Mouse (Mus musculus) left cerebral cortex, adult 9 months (tissue): ENCODE data around the gene Pnrc2.

ENCODE experiments used
- DNase-seq, 2 experiments: peaks; one replicate each; pipeline ENCODE4 v3.0.0; 2022; ENCODE audit warnings: low spot score in 2 of 2

The Pnrc2 gene

GRCm38 (mm10) chr4:135873526-135874202, at the start of gene Pnrc2:
Gene Pnrc2 (minus strand): TSS chr4:135873850.
- DNase-seq = peak; percentile 78 to 89

GRCm38 (mm10) chr4:135922190-135922589, 48.5 kb upstream of the Pnrc2 start:
- DNase-seq = no peak

GRCm38 (mm10) chr4:135921257-135922120, 47.8 kb upstream of the Pnrc2 start:
- no peak for DNase-seq

- peak; percentile 77 to 96 for DNase-seq
These were observed 46.9 kb upstream of the Pnrc2 start, which contains the start of gene Fuca1 for GRCm38 (mm10) chr4:135920304-135921241. Gene Fuca1 (plus strand): TSS chr4:135920735.

- DNase-seq = no peak
These were observed 45.6 kb upstream of the Pnrc2 start for GRCm38 (mm10) chr4:135919280-135919639.

- no peak for DNase-seq
These were observed 45.1 kb upstream of the Pnrc2 start for GRCm38 (mm10) chr4:135918635-135919279.

GRCm38 (mm10) chr4:135913433-135913832, 39.8 kb upstream of the Pnrc2 start:
- no peak for DNase-seq

GRCm38 (mm10) chr4:135912835-135913234, 39.2 kb upstream of the Pnrc2 start:
- no peak for DNase-seq

GRCm38 (mm10) chr4:135912164-135912563, 38.5 kb upstream of the Pnrc2 start:
- DNase-seq = no peak

GRCm38 (mm10) chr4:135911531-135911930, 37.9 kb upstream of the Pnrc2 start:
- DNase-seq = no peak

GRCm38 (mm10) chr4:135909326-135910066, 35.8 kb upstream of the Pnrc2 start:
- no peak for DNase-seq

GRCm38 (mm10) chr4:135906633-135907032, 33.0 kb upstream of the Pnrc2 start:
- no peak for DNase-seq

GRCm38 (mm10) chr4:135904810-135905209, 31.2 kb upstream of the Pnrc2 start:
- no peak for DNase-seq

- no peak for DNase-seq
These were observed 29.1 kb upstream of the Pnrc2 start for GRCm38 (mm10) chr4:135902606-135903242.

GRCm38 (mm10) chr4:135900008-135900407, 26.4 kb upstream of the Pnrc2 start:
- no peak for DNase-seq

GRCm38 (mm10) chr4:135899050-135899448, 25.4 kb upstream of the Pnrc2 start:
- no peak for DNase-seq

- DNase-seq = no peak
These were observed 24.9 kb upstream of the Pnrc2 start for GRCm38 (mm10) chr4:135898380-135899049.

GRCm38 (mm10) chr4:135896157-135896556, 22.5 kb upstream of the Pnrc2 start:
- DNase-seq = no peak

GRCm38 (mm10) chr4:135895071-135895571, 21.5 kb upstream of the Pnrc2 start, which contains the start of gene Cnr2:
Gene Cnr2 (plus strand): TSS chr4:135895394.
- DNase-seq = no peak
